Mouse (Mus musculus) bone marrow, adult 2 months (tissue): ENCODE results near the gene Mtrex.

Experiments used
- CTCF ChIP-seq: fragments of 200-500 bp; IDR thresholded peaks from 2 replicates; pipeline ENCODE4 v1.5.1; 2011; ENCODE audit warnings: low read length, control low read depth; ENCODE audit not compliant: control insufficient read depth, insufficient read depth
- POLR2A ChIP-seq: fragments of 200-500 bp; IDR thresholded peaks from 2 replicates; pipeline ENCODE4 v1.6.1; 2011; ENCODE audit warnings: low read depth, mild to moderate bottlenecking, control low read depth, low read length, borderline replicate concordance; ENCODE audit not compliant: control insufficient read depth

DNA sequence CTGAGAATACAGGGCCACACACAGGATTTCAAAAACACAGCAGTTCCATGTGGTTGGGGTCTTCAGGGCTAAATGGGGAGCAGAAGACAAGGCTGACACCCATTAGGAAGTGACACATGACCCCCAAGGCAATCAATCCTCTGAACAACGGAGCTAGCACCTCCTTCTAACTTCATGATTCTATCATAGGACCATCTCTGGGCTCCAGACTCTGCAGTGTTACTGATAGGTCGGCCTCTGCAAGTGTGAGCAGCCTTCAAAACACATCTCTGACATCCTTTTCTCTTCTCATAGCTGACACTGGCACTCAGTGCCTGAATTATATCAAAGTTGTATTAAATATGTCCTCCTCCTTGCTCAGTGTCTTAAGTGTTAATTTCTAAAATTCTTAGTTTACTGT, 94.6 kb downstream of the Mtrex start:
- TF ChIP-seq CTCF (no peak), POLR2A (no peak)
